Mouse (Mus musculus) hindbrain, embryonic 14.5 days (tissue): ENCODE measurements around the gene Vdac1. TPM values are rescaled to one million over a fixed set of nuclear protein-coding genes. Genes with fewer than 3 reads are reported as not detected.
A peak's percentile ranks its signal among the peaks of the same experiment; 100 is the strongest.

Experiments used
- ATAC-seq: fragments of 200-750 bp; cut with Nextera tagmentation; 2 replicates; pipeline ENCODE4 v1.8.0; 2017; ENCODE audit warnings: moderate number of reproducible peaks, mild to moderate bottlenecking, moderate TSS enrichment, moderate library complexity; ENCODE audit not compliant: low FRiP score
- DNase-seq: peaks from one replicate; pipeline ENCODE4 v3.0.0-alpha.2; 2015; ENCODE audit warnings: low spot score
- H3K27ac ChIP-seq: fragments of 300-500 bp; sonication (generic); 2 replicates; pipeline ENCODE4 v1.5.1; 2014; ENCODE audit warnings: mild to moderate bottlenecking, moderate library complexity
- H3K27me3 ChIP-seq: fragments of 300-500 bp; sonication (generic); 2 replicates; pipeline ENCODE4 v1.6.1; 2014; ENCODE audit warnings: mild to moderate bottlenecking, low read length, mixed read lengths; ENCODE audit not compliant: control insufficient read depth, insufficient read depth
- H3K36me3 ChIP-seq: fragments of 300-500 bp; sonication (generic); replicated peaks from 2 replicates; pipeline ENCODE4 v1.6.1; 2014; ENCODE audit not compliant: control insufficient read depth, insufficient read depth
- H3K4me1 ChIP-seq: fragments of 300-500 bp; sonication (generic); replicated peaks from 2 replicates; pipeline ENCODE4 v1.6.1; 2014; ENCODE audit warnings: antibody characterized with exemption, low read length, mixed read lengths; ENCODE audit not compliant: control insufficient read depth, insufficient read depth
- H3K4me2 ChIP-seq: fragments of 300-500 bp; sonication (generic); replicated peaks from 2 replicates; pipeline ENCODE4 v1.6.1; 2014; ENCODE audit warnings: mild to moderate bottlenecking, moderate library complexity
- H3K4me3 ChIP-seq: fragments of 300-500 bp; sonication (generic); replicated peaks from 2 replicates; pipeline ENCODE4 v1.5.1; 2014; ENCODE audit warnings: mild to moderate bottlenecking, low read length
- H3K9ac ChIP-seq: fragments of 300-500 bp; sonication (generic); 2 replicates; pipeline ENCODE4 v1.6.1; 2014
- H3K9me3 ChIP-seq: fragments of 300-500 bp; sonication (generic); 2 replicates; pipeline ENCODE4 v1.6.1; 2016; ENCODE audit warnings: low read length; ENCODE audit not compliant: control insufficient read depth
- WGBS: fragments of 180-500 bp; shearing (Covaris S2); extraction: QIAGEN DNeasy Blood & Tissue Kit; methylation state at CpG from one replicate; pipeline ENCODE4 v1.1.7; 2014; 5-methylcytosine and 5-hydroxymethylcytosine counted together
- polyA plus RNA-seq: library from polyadenylated mRNA; unstranded; fragments of >200 nt; fragmentation: Nextera tagmentation; extraction: Ambion mirVana; gene quantifications from 2 replicates; pipeline ENCODE4 v1.2.1, GENCODE M21; 2014

Vdac1 gene
- polyA plus RNA-seq, 1 experiment from 2014 or later = 295 TPM

DNA sequence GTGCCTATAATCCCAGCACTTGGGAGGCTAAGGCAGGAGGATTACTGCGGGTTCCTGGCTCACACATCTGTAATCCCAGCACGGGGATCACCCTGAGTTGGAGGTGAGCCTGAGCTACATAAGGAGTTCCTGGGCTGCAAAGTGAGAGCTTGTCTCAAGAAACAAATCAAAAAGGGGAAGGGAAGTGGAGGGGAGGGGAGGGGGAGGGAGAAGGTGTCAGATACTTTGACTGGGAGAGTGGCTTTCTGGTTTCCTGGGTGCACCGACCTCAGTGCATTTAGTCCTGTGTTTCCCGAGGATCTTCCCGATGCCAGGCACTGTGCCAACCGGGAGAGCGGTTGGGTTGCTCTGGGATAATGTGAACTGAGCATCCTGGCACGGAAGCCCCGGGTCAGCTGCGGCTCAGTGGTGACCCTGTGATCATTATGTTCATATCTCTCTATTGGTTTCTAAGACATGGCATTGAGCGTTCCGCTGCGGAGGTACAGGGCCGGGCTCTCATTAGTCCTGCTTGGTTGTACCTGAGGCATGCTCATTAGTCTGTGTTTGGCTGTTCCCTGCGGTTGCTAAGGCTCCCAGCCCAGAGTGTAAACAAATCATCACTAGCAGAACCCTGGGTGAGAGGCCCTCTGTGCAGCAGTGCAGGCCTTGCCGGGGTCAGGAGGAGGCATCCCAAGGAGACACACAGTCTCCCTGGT, 28.1 kb upstream of the Vdac1 start:
- no peaks in the 10 kb centered on the region for H3K27me3 ChIP-seq
- WGBS = 38% methylated on average over 16 of the region's 16 CpGs
- H3K27ac ChIP-seq = 0 out of 2 replicates have a peak overlapping the region, but pooled peaks have one; percentile 20
- no peaks in the 10 kb centered on the region for H3K36me3 ChIP-seq
- DNase-seq (peak; percentile 24), ATAC-seq (peak; percentile 37; the same call in 1 of the 2 replicates)
- H3K9ac ChIP-seq = no peak overlapping the region
- no peak overlapping the region for H3K4me3 ChIP-seq
- peaks cover 11% of the 10 kb centered on the region; the same call in 1 of the 2 replicates for H3K4me1 ChIP-seq
- H3K4me2 ChIP-seq = no peak overlapping the region
- no peaks in the 10 kb centered on the region for H3K9me3 ChIP-seq

DNA sequence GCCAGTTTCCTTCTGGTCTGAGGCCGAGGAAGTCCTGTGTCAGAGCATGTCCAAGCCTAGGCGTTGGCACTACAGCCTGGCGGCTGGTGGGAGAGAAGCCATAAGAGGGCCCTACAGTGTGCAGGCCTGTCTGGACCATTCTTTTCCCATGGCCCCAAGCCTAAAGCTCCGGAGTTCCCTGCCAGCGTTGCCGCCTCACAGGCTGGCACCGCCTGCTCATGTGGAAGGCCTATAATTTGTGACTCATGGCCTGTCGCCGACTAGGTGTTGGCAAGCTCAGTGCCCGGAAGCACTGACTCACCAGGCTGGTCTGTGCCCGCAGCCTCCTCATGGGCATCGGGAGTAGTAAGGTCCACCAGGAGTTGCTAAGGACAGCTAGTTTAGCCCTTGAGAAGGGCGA, 27.0 kb upstream of the Vdac1 start:
- Histone ChIP-seq H3K27me3 (no peaks in the 10 kb centered on the region), H3K36me3 (no peaks in the 10 kb centered on the region), H3K4me2 (no peak overlapping the region), H3K27ac (no peak overlapping the region), H3K9ac (no peak overlapping the region), H3K4me3 (no peak overlapping the region), H3K9me3 (no peaks in the 10 kb centered on the region), H3K4me1 (peaks cover 11% of the 10 kb centered on the region; the same call in 1 of the 2 replicates)
- 82% methylated on average over 13 of the region's 13 CpGs for WGBS
- DNase-seq = peak; percentile 45
- peak; percentile 17; the same call in 1 of the 2 replicates for ATAC-seq

DNA sequence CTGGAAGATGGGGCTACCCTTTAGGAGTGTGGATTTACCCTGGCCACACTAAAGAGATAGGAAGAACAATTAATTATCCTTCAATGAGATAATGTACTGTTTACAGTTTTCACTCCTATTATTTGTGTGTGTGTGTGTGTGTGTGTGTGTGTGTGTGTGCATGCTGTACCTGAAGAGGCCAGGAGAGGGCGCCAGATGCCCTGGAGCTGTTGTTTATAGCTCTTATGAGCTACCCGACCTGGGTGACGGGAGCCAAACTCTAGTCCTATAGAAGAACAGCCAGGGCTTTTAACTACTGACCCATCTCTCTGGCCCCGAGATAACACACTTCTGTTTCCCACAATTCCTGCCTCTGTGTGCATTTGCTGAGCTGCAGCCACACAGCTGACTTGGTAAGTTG, 25.4 kb upstream of the Vdac1 start:
- no peak overlapping the region for H3K4me2 ChIP-seq
- H3K4me3 ChIP-seq = no peak overlapping the region
- no peak overlapping the region for H3K27ac ChIP-seq
- ATAC-seq (no peak), DNase-seq (no peak)
- 84% methylated on average over 4 of the region's 4 CpGs for WGBS
- H3K9ac ChIP-seq = no peak overlapping the region
- H3K27me3 ChIP-seq = no peaks in the 10 kb centered on the region
- H3K4me1 ChIP-seq = peaks cover 11% of the 10 kb centered on the region; the same call in 1 of the 2 replicates
- H3K9me3 ChIP-seq = no peaks in the 10 kb centered on the region
- H3K36me3 ChIP-seq = no peaks in the 10 kb centered on the region

GRCm38 (mm10) chr11:52335924-52336323, 24.7 kb upstream of the Vdac1 start:
- WGBS = 80% methylated on average over 7 of the region's 7 CpGs
- H3K4me3 ChIP-seq = no peak overlapping the region
- no peak for DNase-seq

GRCm38 (mm10) chr11:52337651-52338295, 22.9 kb upstream of the Vdac1 start:
- H3K4me1 ChIP-seq = peaks cover 7% of the 10 kb centered on the region; the same call in 1 of the 2 replicates
- H3K9ac ChIP-seq = no peak overlapping the region
- H3K9me3 ChIP-seq = no peaks in the 10 kb centered on the region
- no peak overlapping the region for H3K27ac ChIP-seq
- 62% methylated on average over 10 of the region's 10 CpGs for WGBS
- no peak overlapping the region for H3K4me3 ChIP-seq
- no peaks in the 10 kb centered on the region for H3K36me3 ChIP-seq
- H3K4me2 ChIP-seq = no peak overlapping the region
- H3K27me3 ChIP-seq = no peaks in the 10 kb centered on the region
- no peak for DNase-seq
- no peak for ATAC-seq

More at GRCm38 (mm10) chr11:52335924-52336323, 24.7 kb upstream of the Vdac1 start:
- no peak overlapping the region for H3K27ac ChIP-seq
- H3K4me2 ChIP-seq = no peak overlapping the region
- no peak for ATAC-seq
- H3K9ac ChIP-seq = no peak overlapping the region
- no peaks in the 10 kb centered on the region for H3K27me3 ChIP-seq
- no peaks in the 10 kb centered on the region for H3K36me3 ChIP-seq
- peaks cover 11% of the 10 kb centered on the region; the same call in 1 of the 2 replicates for H3K4me1 ChIP-seq
- H3K9me3 ChIP-seq = no peaks in the 10 kb centered on the region

DNA sequence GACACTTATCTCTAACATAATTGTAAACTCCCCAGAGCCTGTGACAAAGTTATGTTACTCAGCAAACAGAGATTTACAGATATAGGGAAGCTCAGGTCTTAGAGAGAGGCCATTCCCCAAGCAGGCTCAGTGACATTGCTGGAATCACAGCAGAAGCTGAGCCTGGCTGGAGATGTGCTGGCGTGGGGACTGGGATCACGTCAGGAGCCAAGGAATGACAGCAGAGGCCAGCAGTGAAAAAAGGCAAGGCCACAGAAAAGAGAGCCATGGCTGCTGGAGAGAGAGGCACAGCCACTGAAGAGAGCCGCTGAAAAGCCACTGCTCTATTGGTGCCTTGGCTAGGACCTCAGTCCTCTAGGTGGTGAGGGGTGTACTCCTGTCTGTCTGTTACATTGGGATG, 22.3 kb upstream of the Vdac1 start:
- Histone ChIP-seq H3K9me3 (no peaks in the 10 kb centered on the region), H3K4me1 (0 out of 2 replicates have a peak, but pooled peaks cover 2% of the 10 kb centered on the region), H3K36me3 (no peaks in the 10 kb centered on the region), H3K4me2 (no peak overlapping the region), H3K9ac (no peak overlapping the region), H3K27ac (no peak overlapping the region), H3K4me3 (no peak overlapping the region), H3K27me3 (no peaks in the 10 kb centered on the region)
- no peak for DNase-seq
- ATAC-seq = no peak
- 77% methylated on average over 3 of the region's 3 CpGs for WGBS

GRCm38 (mm10) chr11:52339098-52339497, 21.6 kb upstream of the Vdac1 start:
- 90% methylated on average over 4 of the region's 4 CpGs for WGBS
- Histone ChIP-seq H3K27ac (no peak overlapping the region), H3K4me3 (no peak overlapping the region), H3K9ac (no peak overlapping the region), H3K4me1 (0 out of 2 replicates have a peak, but pooled peaks cover 2% of the 10 kb centered on the region), H3K4me2 (no peak overlapping the region), H3K9me3 (no peaks in the 10 kb centered on the region), H3K36me3 (no peaks in the 10 kb centered on the region), H3K27me3 (no peaks in the 10 kb centered on the region)
- DNase-seq (no peak), ATAC-seq (no peak)

DNA sequence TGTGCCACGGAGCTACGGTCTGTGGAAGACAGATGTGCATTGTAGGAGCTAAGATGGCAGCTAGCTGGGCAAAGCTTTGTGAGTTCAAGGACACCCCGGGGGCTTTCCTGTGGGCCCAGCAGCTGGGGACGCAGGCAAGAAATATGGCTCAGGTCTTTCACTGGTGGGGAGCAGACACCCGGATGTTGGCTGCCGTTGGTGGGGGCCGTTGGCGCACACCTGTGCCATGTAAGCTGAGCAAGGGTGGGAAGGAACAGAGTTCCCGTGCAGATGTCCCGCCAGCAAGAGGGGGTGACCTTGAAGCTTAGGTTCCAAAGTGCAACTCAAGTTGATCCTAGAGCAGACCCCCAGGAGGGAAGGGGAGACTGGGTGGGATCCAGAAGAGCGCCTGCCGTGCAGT, 21.1 kb upstream of the Vdac1 start:
- ATAC-seq (no peak), DNase-seq (no peak)
- WGBS = 95% methylated on average over 12 of the region's 12 CpGs
- Histone ChIP-seq H3K4me3 (no peak overlapping the region), H3K4me1 (0 out of 2 replicates have a peak, but pooled peaks cover 2% of the 10 kb centered on the region), H3K27ac (no peak overlapping the region), H3K36me3 (no peaks in the 10 kb centered on the region), H3K9ac (no peak overlapping the region), H3K27me3 (no peaks in the 10 kb centered on the region), H3K4me2 (no peak overlapping the region), H3K9me3 (no peaks in the 10 kb centered on the region)

DNA sequence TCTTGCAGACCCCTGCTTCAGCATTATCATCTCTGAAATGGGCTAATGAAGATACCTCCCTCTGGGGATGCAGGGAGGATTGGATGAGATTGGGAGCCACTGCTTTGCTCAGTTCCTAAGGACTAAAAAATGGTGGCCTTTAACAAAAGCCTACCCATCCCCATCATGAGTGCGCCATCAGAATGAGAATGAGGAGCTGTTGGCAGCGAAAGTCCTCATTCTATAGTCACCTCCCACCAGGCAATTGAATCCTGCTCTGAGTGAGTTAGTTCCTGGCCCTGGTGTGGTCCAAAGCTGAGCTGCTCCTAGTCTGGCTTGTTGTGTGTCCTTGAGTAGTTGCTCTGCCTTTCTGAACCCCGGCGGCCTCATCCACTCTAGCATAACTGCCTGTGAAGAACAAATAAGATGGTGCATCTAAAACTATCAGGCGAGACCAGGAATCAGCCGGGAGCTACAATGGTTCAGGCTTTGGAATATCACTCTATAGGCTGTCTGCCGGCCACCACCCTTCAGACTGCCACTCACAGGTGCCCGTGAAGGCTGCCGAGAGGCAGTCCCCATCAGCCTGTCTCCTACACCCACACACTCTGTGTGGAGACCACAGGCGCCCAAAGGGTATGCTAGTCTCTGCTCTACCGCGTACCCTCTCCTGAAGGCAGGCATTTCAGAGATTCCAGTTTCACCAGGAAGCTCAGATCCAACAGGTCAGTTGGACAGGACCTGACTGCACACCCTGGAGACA, 20.4 kb upstream of the Vdac1 start:
- 87% methylated on average over 12 of the region's 12 CpGs for WGBS
- H3K9ac ChIP-seq = no peak overlapping the region
- 0 out of 2 replicates have a peak, but pooled peaks cover 2% of the 10 kb centered on the region for H3K4me1 ChIP-seq
- no peak overlapping the region for H3K27ac ChIP-seq
- H3K27me3 ChIP-seq = no peaks in the 10 kb centered on the region
- H3K9me3 ChIP-seq = no peaks in the 10 kb centered on the region
- no peak overlapping the region for H3K4me3 ChIP-seq
- ATAC-seq (no peak), DNase-seq (no peak)
- H3K36me3 ChIP-seq = no peaks in the 10 kb centered on the region
- no peak overlapping the region for H3K4me2 ChIP-seq
